Mouse (Mus musculus) embryo, embryonic 11 days (tissue): ENCODE results near the gene Olfr307.
"Not testable (repeated sequence)": the region's sequence is repeated elsewhere in the genome, so short reads cannot be mapped to it uniquely, and the experiment has no call there.

ENCODE experiments used
- DNase-seq: peaks from one replicate; pipeline ENCODE4 v3.0.0-alpha.2; 2015

The Olfr307 gene

GRCm38 (mm10) chr7:86337486-86337885, at the start of gene Olfr307:
Gene Olfr307 (minus strand): TSS chr7:86337586.
- no peak for DNase-seq

DNA sequence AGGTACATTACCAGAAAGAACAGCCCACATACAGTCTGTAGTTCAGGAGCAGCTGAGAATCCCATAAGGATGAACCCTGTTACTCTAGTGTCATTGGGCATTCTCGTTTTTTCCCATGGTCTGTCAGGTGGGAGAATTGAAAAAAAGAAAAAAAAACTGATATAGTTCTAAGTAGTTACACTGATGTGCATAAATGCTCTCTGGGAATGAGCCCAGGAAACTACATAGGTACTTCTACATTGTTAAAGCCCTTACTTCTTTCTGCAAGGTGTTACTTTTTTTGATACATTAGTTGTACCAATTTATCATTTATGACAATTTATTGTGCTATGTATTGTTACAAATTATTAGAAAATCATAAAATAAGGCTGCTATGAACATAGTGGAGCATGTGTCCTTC, 49.2 kb upstream of the Olfr307 start, which contains the start of gene Olfr304:
Olfr304 (minus strand) TSS at position 101 of the 400 bp plus-strand sequence.
- no peak for DNase-seq

- DNase-seq, result peak; percentile 1
These were observed 48.4 kb upstream of the Olfr307 start for GRCm38 (mm10) chr7:86385769-86386168.

GRCm38 (mm10) chr7:86366828-86367227, 29.4 kb upstream of the Olfr307 start, which contains the start of gene Olfr305:
Gene Olfr305 (minus strand): TSS chr7:86366928.
- DNase-seq, result no peak

GRCm38 (mm10) chr7:86346296-86346695, 8.9 kb upstream of the Olfr307 start:
- not testable (repeated sequence) for DNase-seq

GRCm38 (mm10) chr7:86344253-86344652, 6.9 kb upstream of the Olfr307 start:
- no peak for DNase-seq

DNA sequence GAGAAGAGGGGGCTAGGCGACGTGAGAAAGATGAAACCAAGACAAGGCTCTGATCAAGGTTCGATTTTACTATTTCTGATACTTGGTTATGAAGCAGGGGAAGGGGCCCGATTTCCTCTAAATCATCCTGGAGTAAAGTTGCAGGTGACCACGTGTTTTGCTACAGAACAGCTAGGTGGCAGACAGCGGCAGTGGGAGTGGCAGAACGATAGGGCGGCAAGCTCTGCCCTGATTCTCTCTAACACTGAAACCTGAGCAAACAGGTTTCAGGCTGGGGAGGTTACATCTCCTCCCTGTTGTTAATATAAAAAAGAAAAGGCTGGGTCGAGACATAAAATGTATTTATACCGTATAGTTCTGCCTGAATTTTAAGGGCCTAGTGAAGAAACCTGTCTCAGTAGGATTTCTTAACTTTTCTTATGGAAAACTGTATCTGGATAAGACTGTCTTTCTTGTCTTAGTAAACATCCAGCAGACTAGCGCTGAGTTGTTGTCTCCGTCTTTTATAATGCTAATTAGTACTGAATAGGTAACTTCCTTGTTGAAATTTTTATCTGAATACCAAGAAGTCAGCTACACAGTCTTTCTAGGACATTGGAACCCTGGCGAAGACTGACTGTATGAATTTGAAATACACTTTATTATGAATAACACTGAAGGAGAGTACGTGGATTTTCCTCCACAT, 5.6 kb upstream of the Olfr307 start:
- DNase-seq, result no peak

DNA sequence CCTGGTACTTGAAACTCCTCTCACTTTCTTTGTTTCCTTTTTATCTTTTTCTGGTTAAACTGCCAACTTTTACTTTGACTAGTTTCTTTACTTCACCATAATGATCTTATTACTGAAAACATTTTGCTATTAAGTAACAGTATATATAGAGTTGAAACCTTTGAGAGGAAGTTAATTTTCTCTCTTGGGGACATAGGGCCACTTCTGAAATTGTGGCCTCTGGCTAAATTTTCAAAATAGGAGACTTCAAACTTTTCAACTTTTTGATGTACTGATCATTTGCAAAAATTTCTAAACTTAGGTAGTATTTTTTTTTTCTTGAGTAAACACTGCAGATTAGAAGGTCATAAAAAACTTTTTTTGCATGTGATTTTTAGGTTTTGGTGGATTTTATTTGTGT, 11.9 kb downstream of the Olfr307 start, which contains the start of gene Olfr308:
Olfr308 (minus strand) TSS at position 101 of the 400 bp plus-strand sequence.
- DNase-seq, result no peak

GRCm38 (mm10) chr7:86321323-86321722, 16.1 kb downstream of the Olfr307 start:
- no peak for DNase-seq

DNA sequence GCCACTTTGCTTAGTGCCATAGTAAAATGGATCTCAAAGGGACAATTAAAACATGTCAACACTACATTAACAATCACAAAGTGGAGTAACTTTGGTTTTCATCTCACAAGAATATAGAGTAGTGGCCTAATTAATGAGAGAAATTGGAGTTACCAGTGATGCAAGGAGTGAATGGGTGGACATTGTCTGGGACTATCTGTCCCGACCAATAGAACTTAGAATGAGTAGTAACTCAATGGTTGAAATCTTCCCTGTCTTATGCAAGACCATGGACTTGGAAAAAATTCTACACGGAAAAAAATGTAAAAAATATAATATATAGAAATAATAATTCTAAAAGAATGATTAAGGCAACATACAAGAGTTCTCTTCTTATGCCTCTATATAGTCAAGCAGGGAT, 23.8 kb downstream of the Olfr307 start, which contains the start of gene Olfr309:
Olfr309 (minus strand) TSS at position 101 of the 400 bp plus-strand sequence.
- no peak for DNase-seq
